Comparison of ENCODE assay signal across 21 mouse cellular contexts in genomic region chr12:107690061-107690460, GRCm38 (mm10).
A peak's percentile ranks its signal among the peaks of the same experiment; 100 is the strongest.
DNase-seq lines count a peak whose midpoint lies in the region; ATAC-seq lines count a peak whose summit lies in the region.
"Had no signal": no experiment of that assay in that cellular context is flagged by ENCODE, and none has a peak within 500 bp of the region (broad histone marks: within the 10 kb centered on the region; RNA-seq: fewer than 3 reads in every experiment).

No protein-coding gene starts in this region.

- H3K36me3 ChIP-seq in lung, embryonic 16.5 days (ENCODE audit: control insufficient read depth, insufficient read depth, low read length) = no peaks in the 10 kb centered on the region
- H3K36me3 ChIP-seq: embryonic facial prominence, embryonic 13.5 days; forebrain, embryonic 12.5 days; heart, embryonic 15.5 days had no signal

- WGBS in lung, embryonic 16.5 days = 55% methylated on average over 3 of the region's 3 CpGs

- no peak overlapping the region for H3K4me2 ChIP-seq in lung, embryonic 16.5 days (ENCODE audit: low read depth, low read length)
- H3K4me2 ChIP-seq: embryonic facial prominence, embryonic 13.5 days; forebrain, embryonic 12.5 days; heart, embryonic 11.5 days; heart, embryonic 15.5 days; hindbrain, embryonic 14.5 days had no signal

- H3K4me1 ChIP-seq in lung, embryonic 16.5 days (replicated peaks; ENCODE audit: control insufficient read depth, insufficient read depth, low read length) = no peaks in the 10 kb centered on the region
- H3K4me1 ChIP-seq: forebrain, embryonic 12.5 days had no signal

- no peak overlapping the region for H3K27ac ChIP-seq in lung, embryonic 16.5 days (ENCODE audit: low read length)
- H3K27ac ChIP-seq: embryonic facial prominence, embryonic 13.5 days; forebrain, embryonic 12.5 days; heart, adult 2 months; heart, embryonic 15.5 days; hindbrain, embryonic 14.5 days had no signal

- no peak overlapping the region for H3K4me3 ChIP-seq in lung, embryonic 16.5 days (ENCODE audit: low read length)
- H3K4me3 ChIP-seq: embryonic facial prominence, embryonic 13.5 days; forebrain, embryonic 12.5 days; heart, adult 2 months; heart, embryonic 15.5 days had no signal

- no peak overlapping the region for H3K9ac ChIP-seq in lung, embryonic 16.5 days (ENCODE audit: low read length)
- H3K9ac ChIP-seq: embryonic facial prominence, embryonic 13.5 days; forebrain, embryonic 12.5 days; heart, embryonic 15.5 days; hindbrain, embryonic 14.5 days had no signal

- H3K27me3 ChIP-seq in lung, embryonic 16.5 days (ENCODE audit: control insufficient read depth, insufficient read depth, low read depth, low read length) = no peaks in the 10 kb centered on the region
- H3K27me3 ChIP-seq: embryonic facial prominence, embryonic 13.5 days; forebrain, embryonic 12.5 days; heart, embryonic 15.5 days had no signal

- peak; percentile 6 for DNase-seq in cerebellum, adult 9-11 months
- DNase-seq in cerebellum, adult 18-20 months = no peak
- peak; percentile 16 to 23 for DNase-seq in cerebellum, postnatal 36 days
- DNase-seq in lung, postnatal 14 days = no peak
- DNase-seq in adipocyte (ENCODE audit: low spot score) = peak; percentile 41
- DNase-seq: adrenal gland, adult 2 months; adrenal gland, postnatal 25 days; gastrocnemius, postnatal 10 days; heart, adult 2 months; heart, postnatal 14 days had no signal

- H3K9me3 ChIP-seq in lung, embryonic 16.5 days (ENCODE audit: control insufficient read depth, low read length) = no peaks in the 10 kb centered on the region
- H3K9me3 ChIP-seq: embryonic facial prominence, embryonic 13.5 days; forebrain, embryonic 12.5 days; heart, embryonic 15.5 days had no signal

- no peak for ATAC-seq in cerebellum, adult (ENCODE audit: insufficient number of reproducible peaks, low FRiP score, low TSS enrichment)
- ATAC-seq in lung, embryonic 16.5 days (ENCODE audit: low read depth) = peak; percentile 10; the same call in 1 of the 2 replicates
- ATAC-seq: activated CD4-positive, CD25-positive, alpha-beta regulatory T cell, adult 4 months; forebrain, embryonic 16.5 days; intestine, embryonic 16.5 days; Patski had no signal

Comparison
In these comparisons a context has a peak if more than half of its experiments do, and no peak if none do; other contexts are left out.
1. DNase-seq: peak in cerebellum, adult 9-11 months (single experiment), cerebellum, postnatal 36 days (2 of 2) and adipocyte (single experiment); none in cerebellum, adult 18-20 months (0 of 2) and lung, postnatal 14 days (single experiment).